ENCODE assay signal across 18 mouse cellular contexts in the genomic region with DNA sequence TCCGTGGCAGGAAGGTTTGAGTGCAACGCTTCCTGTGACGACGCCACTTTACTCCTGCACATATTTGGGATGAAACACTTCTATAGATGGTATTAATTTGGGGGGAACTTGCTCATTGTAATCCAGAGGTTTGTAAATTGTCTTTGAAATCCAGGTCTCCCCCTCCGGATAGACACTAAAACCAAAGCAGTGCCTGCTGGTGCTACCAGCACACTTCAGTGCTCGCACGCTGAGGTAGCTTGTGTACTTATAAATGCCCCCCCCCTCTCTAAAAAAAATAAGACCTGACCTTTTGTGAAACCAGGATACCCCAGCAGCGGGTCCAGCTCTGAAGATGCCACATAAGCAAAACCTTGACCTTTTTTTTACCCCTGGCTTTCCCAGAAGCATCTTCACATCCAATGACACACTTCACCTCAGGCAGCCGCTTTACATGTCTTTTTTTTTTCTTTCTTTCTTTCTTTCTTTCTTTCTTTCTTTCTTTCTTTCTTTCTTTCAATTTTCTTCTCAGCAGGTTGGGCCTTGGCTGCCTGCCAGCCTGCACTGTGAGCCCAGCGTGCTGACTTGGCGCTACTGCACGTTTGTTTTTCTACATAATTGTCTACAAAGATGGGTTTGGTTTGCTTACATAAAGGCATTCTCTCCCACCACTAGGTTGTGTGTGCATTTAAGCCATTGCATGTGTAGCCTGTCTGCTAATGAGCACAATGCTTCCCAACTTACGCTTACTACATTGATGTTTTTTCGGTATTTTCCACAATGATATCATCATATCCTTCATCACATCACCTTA.
A peak's percentile ranks its signal among the peaks of the same experiment; 100 is the strongest.
DNase-seq lines count a peak whose midpoint lies in the region; ATAC-seq lines count a peak whose summit lies in the region.
"Had no signal": no experiment of that assay in that cellular context is flagged by ENCODE, and none has a peak within 500 bp of the region (broad histone marks: within the 10 kb centered on the region; RNA-seq: fewer than 3 reads in every experiment).

No protein-coding gene starts in this region.

- H3K27me3 ChIP-seq in forebrain, embryonic 13.5 days: no peaks in the 10 kb centered on the region
- H3K27me3 ChIP-seq in midbrain, embryonic 14.5 days (ENCODE audit: control insufficient read depth, insufficient read depth, low read length): no peaks in the 10 kb centered on the region
- H3K27me3 ChIP-seq: embryonic facial prominence, embryonic 15.5 days; liver, embryonic 13.5 days; megakaryocyte, embryonic 14.5 days had no signal

- H3K4me2 ChIP-seq in forebrain, embryonic 13.5 days: 0 out of 2 replicates have a peak overlapping the region, but pooled peaks have one; percentile 10
- no peak overlapping the region for H3K4me2 ChIP-seq in midbrain, embryonic 14.5 days (ENCODE audit: low read length)
- H3K4me2 ChIP-seq: embryonic facial prominence, embryonic 15.5 days; heart, embryonic 11.5 days; liver, embryonic 13.5 days had no signal

- peak; percentile 22 to 54 for DNase-seq in cerebellum, postnatal 25 days
- DNase-seq in cerebellum, adult 8-10 months: no peak
- DNase-seq in left cerebral cortex, postnatal 4 days: peak; percentile 52
- no peak for DNase-seq in left cerebral cortex, adult 18-20 months (ENCODE audit: low spot score in 2 of 2)
- DNase-seq in midbrain, embryonic 14.5 days: peak; percentile 60
- DNase-seq in thymus, postnatal 4 days: no peak
- DNase-seq in spleen, postnatal 36 days (ENCODE audit: low spot score in 2 of 2): no peak
- DNase-seq: adrenal gland, adult 8-10 months; gastrocnemius, postnatal 36 days; heart, postnatal 4 days; kidney, adult 18-20 months; liver, embryonic 13.5 days; lung, postnatal 10 days; spleen, adult 18-20 months had no signal

- no peak overlapping the region for H3K27ac ChIP-seq in forebrain, embryonic 13.5 days
- no peak overlapping the region for H3K27ac ChIP-seq in midbrain, embryonic 14.5 days (replicated peaks; ENCODE audit: low read depth, low read length)
- H3K27ac ChIP-seq: embryonic facial prominence, embryonic 15.5 days; liver, embryonic 13.5 days had no signal

- intact Hi-C loops in left cerebral cortex, postnatal 4 days (cut with DNase I): no loop called here

- no peak overlapping the region for H3K9ac ChIP-seq in forebrain, embryonic 13.5 days
- no peak overlapping the region for H3K9ac ChIP-seq in midbrain, embryonic 14.5 days (replicated peaks; ENCODE audit: low read length)
- H3K9ac ChIP-seq: embryonic facial prominence, embryonic 15.5 days; liver, embryonic 13.5 days had no signal

- WGBS in forebrain, embryonic 13.5 days: 40% methylated on average over 14 of the region's 14 CpGs
- WGBS in midbrain, embryonic 14.5 days: 64% methylated on average over 14 of the region's 14 CpGs

- no peaks in the 10 kb centered on the region for H3K36me3 ChIP-seq in forebrain, embryonic 13.5 days (ENCODE audit: poor library complexity, severe bottlenecking)
- H3K36me3 ChIP-seq in midbrain, embryonic 14.5 days (ENCODE audit: control insufficient read depth, insufficient read depth, low read length): no peaks in the 10 kb centered on the region
- H3K36me3 ChIP-seq: embryonic facial prominence, embryonic 15.5 days; liver, embryonic 13.5 days had no signal

- no peaks in the 10 kb centered on the region for H3K9me3 ChIP-seq in forebrain, embryonic 13.5 days (replicated peaks)
- no peaks in the 10 kb centered on the region for H3K9me3 ChIP-seq in midbrain, embryonic 14.5 days (ENCODE audit: control insufficient read depth, low read length)
- H3K9me3 ChIP-seq: embryonic facial prominence, embryonic 15.5 days; liver, embryonic 13.5 days; megakaryocyte, embryonic 14.5 days had no signal

- peak; percentile 69; the same call in 1 of the 2 replicates for ATAC-seq in forebrain, embryonic 13.5 days
- ATAC-seq in midbrain, embryonic 14.5 days (ENCODE audit: low FRiP score, low TSS enrichment): peak; percentile 17; the same call in 1 of the 2 replicates

- H3K4me3 ChIP-seq in forebrain, embryonic 13.5 days: no peak overlapping the region
- H3K4me3 ChIP-seq in midbrain, embryonic 14.5 days (replicated peaks; ENCODE audit: low read depth, low read length): no peak overlapping the region
- H3K4me3 ChIP-seq: embryonic facial prominence, embryonic 15.5 days; liver, embryonic 13.5 days; megakaryocyte, embryonic 14.5 days had no signal

- H3K4me1 ChIP-seq in forebrain, embryonic 13.5 days: peaks cover 9% of the 10 kb centered on the region
- no peaks in the 10 kb centered on the region for H3K4me1 ChIP-seq in midbrain, embryonic 14.5 days (ENCODE audit: control insufficient read depth, insufficient read depth, low read length)
- H3K4me1 ChIP-seq: embryonic facial prominence, embryonic 15.5 days; liver, embryonic 13.5 days; megakaryocyte, embryonic 14.5 days had no signal

Comparison
In these comparisons a context has a peak if more than half of its experiments do, and no peak if none do; other contexts are left out.
1. DNase-seq: peak in cerebellum, postnatal 25 days (2 of 2), left cerebral cortex, postnatal 4 days (single experiment) and midbrain, embryonic 14.5 days (single experiment); none in cerebellum, adult 8-10 months (single experiment), left cerebral cortex, adult 18-20 months (0 of 2), thymus, postnatal 4 days (single experiment) and spleen, postnatal 36 days (0 of 2).